Mouse (Mus musculus) kidney, postnatal 0 days (tissue): ENCODE data around the gene Ttf1. TPM values are rescaled to one million over a fixed set of nuclear protein-coding genes. Genes with fewer than 3 reads are reported as not detected.
"Not testable (repeated sequence)": the region's sequence is repeated elsewhere in the genome, so short reads cannot be mapped to it uniquely, and the experiment has no call there.

Source experiments
- ATAC-seq: fragments of 200-750 bp; cut with Nextera tagmentation; replicated peaks from 2 replicates; pipeline ENCODE4 v1.8.0; 2017; ENCODE audit warnings: low read depth, moderate number of reproducible peaks, moderate TSS enrichment, moderate library complexity; ENCODE audit not compliant: low FRiP score
- DNase-seq: peaks from one replicate; pipeline ENCODE4 v3.0.0-alpha.2; 2016; ENCODE audit warnings: low spot score
- H3K27ac ChIP-seq: fragments of 300-500 bp; sonication (generic); 2 replicates; pipeline ENCODE4 v1.5.1; 2014; ENCODE audit warnings: mild to moderate bottlenecking
- H3K27me3 ChIP-seq: fragments of 300-500 bp; sonication (generic); 2 replicates; pipeline ENCODE4 v1.6.1; 2014; ENCODE audit warnings: low read length, mixed read lengths; ENCODE audit not compliant: insufficient read depth
- H3K36me3 ChIP-seq: fragments of 300-500 bp; sonication (generic); 2 replicates; pipeline ENCODE4 v1.6.1; 2014; ENCODE audit warnings: low read length, mixed read lengths; ENCODE audit not compliant: insufficient read depth
- H3K4me1 ChIP-seq: fragments of 300-500 bp; sonication (generic); replicated peaks from 2 replicates; pipeline ENCODE4 v1.6.1; 2014; ENCODE audit warnings: antibody characterized with exemption, low read length, mixed read lengths; ENCODE audit not compliant: insufficient read depth
- H3K4me2 ChIP-seq: fragments of 300-500 bp; sonication (generic); 2 replicates; pipeline ENCODE4 v1.6.1; 2014; ENCODE audit warnings: mild to moderate bottlenecking, low read length, moderate library complexity, mixed read lengths
- H3K4me3 ChIP-seq: fragments of 300-500 bp; sonication (generic); replicated peaks from 2 replicates; pipeline ENCODE4 v1.5.1; 2014; ENCODE audit warnings: low read depth, low read length
- H3K9ac ChIP-seq: fragments of 300-500 bp; sonication (generic); 2 replicates; pipeline ENCODE4 v1.6.1; 2014; ENCODE audit warnings: low read depth, low read length
- H3K9me3 ChIP-seq: fragments of 300-500 bp; sonication (generic); replicated peaks from 2 replicates; pipeline ENCODE4 v1.6.1; 2016; ENCODE audit warnings: low read length, inconsistent platforms, mixed read lengths
- CTCF ChIP-seq: IDR thresholded peaks from 2 replicates; pipeline ENCODE4 v1.5.1; 2016; ENCODE audit warnings: antibody characterized with exemption, low read depth, mild to moderate bottlenecking, moderate library complexity
- WGBS: fragments of 180-500 bp; shearing (Covaris S2); extraction: QIAGEN DNeasy Blood & Tissue Kit; methylation state at CpG from one replicate; pipeline ENCODE4 v1.1.7; 2014; 5-methylcytosine and 5-hydroxymethylcytosine counted together
- polyA plus RNA-seq: library from polyadenylated mRNA; unstranded; fragments of >200 nt; fragmentation: Nextera tagmentation; extraction: Ambion mirVana; gene quantifications from 2 replicates; pipeline ENCODE4 v1.2.1, GENCODE M21; 2015

The Ttf1 gene
- polyA plus RNA-seq, 1 experiment from 2014 or later, result 6.6 TPM

DNA sequence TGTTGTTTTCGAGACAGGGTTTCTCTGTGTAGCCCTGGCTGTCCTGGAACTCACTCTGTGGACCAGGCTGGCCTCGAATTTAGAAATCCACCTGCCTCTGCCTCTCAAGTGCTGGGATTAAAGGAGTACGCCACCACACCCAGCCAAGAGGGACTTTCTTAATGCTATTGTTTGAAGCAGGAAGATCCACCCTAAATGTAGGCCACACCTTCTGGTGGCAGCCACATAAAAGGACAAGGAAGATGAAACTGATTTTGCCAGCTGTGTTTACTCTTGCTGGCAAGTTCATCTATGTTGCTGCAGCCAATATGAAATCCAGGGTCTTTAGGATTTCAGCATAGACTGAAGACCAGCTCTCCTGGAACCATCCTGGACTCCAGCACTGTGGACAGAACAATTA is 37.4 kb downstream of the Ttf1 start:
- H3K36me3 ChIP-seq, result no peaks in the 10 kb centered on the region
- H3K27me3 ChIP-seq, result no peaks in the 10 kb centered on the region
- no peak overlapping the region for H3K4me3 ChIP-seq
- H3K9me3 ChIP-seq, result no peaks in the 10 kb centered on the region
- no peak for ATAC-seq
- H3K9ac ChIP-seq, result no peak overlapping the region
- no peak overlapping the region for H3K4me2 ChIP-seq
- H3K4me1 ChIP-seq, result no peaks in the 10 kb centered on the region
- no peak overlapping the region for H3K27ac ChIP-seq
- no peak for TF ChIP-seq CTCF
- WGBS, result 86% methylated on average over 3 of the region's 3 CpGs
- no peak for DNase-seq

DNA sequence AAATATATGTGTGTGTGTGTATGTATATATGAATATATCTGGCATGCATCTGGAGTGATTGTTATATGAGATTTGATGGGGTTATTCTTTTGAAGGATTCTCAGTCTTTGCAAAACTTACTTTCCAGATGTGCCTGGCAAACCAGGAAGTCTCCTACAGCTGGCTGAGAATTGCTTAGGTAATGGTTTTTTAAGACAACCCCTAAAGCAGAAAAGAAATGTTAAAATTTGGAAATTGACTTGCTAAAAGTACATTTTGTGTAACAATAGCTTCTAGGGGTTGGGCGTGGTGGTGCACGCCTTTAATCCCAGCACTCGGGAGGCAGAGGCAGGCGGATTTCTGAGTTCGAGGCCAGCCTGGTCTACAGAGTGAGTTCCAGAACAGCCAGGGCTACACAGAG is 37.9 kb downstream of the Ttf1 start:
- DNase-seq, H3K4me1 ChIP-seq, ATAC-seq, H3K36me3 ChIP-seq, H3K9ac ChIP-seq, H3K27ac ChIP-seq, H3K4me2 ChIP-seq, H3K27me3 ChIP-seq, H3K9me3 ChIP-seq, H3K4me3 ChIP-seq: not testable (repeated sequence)
- WGBS, result 99% methylated on average over 4 of the region's 5 CpGs

DNA sequence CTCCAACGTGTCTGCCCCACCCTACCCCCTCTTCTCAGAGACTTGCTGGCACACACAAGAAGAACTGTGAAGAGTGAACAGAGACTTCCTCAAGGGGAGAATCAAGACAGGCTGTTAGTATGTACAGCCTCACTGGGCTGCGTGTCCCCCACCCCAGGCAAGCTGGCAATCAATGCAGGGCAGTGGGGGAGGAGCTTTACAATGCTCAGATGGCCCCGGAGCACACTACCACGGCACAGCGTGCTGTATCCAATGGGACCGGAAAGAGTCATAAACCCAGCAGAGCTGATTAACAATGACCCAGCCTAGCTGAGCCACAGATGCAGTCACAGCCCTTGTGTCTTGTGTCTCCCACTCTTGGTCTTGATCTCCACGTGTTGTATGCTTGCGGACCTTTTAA is 38.7 kb downstream of the Ttf1 start:
- H3K27me3 ChIP-seq, result no peaks in the 10 kb centered on the region
- DNase-seq (no peak), ATAC-seq (no peak)
- no peaks in the 10 kb centered on the region for H3K36me3 ChIP-seq
- H3K4me3 ChIP-seq, result no peak overlapping the region
- H3K9me3 ChIP-seq, result no peaks in the 10 kb centered on the region
- whole genome bisulfite sequencing, result 38% methylated on average over 8 of the region's 8 CpGs
- no peaks in the 10 kb centered on the region for H3K4me1 ChIP-seq
- no peak for TF ChIP-seq CTCF
- H3K9ac ChIP-seq, result no peak overlapping the region
- H3K4me2 ChIP-seq, result no peak overlapping the region
- no peak overlapping the region for H3K27ac ChIP-seq

DNA sequence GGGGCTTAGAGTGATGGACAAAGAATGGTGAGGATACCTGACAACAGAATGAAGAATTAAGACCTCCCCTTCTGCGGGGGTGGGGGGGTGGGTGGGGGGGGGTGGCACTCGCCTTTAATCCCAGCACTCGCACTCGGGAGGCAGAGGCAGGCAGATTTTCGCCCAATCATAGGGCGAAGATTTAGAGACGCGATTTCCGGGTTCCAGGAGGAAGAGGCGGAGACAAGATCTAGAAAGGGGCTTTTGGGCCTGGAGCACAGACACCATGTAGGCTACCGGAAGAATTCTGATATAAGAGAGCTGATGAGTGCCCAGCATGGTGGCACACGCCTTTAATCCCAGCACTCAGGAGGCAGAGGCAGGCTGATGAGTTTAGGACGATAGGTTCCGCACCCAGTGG is 39.6 kb downstream of the Ttf1 start:
- DNase-seq, result no peak
- Histone ChIP-seq H3K36me3 (no peaks in the 10 kb centered on the region), H3K4me3 (no peak overlapping the region), H3K27ac (no peak overlapping the region), H3K9ac (no peak overlapping the region), H3K9me3 (no peaks in the 10 kb centered on the region), H3K4me2 (no peak overlapping the region), H3K4me1 (no peaks in the 10 kb centered on the region), H3K27me3 (no peaks in the 10 kb centered on the region)
- ATAC-seq, result no peak
- WGBS, result 88% methylated on average over 14 of the region's 14 CpGs
- TF ChIP-seq CTCF, result no peak

DNA sequence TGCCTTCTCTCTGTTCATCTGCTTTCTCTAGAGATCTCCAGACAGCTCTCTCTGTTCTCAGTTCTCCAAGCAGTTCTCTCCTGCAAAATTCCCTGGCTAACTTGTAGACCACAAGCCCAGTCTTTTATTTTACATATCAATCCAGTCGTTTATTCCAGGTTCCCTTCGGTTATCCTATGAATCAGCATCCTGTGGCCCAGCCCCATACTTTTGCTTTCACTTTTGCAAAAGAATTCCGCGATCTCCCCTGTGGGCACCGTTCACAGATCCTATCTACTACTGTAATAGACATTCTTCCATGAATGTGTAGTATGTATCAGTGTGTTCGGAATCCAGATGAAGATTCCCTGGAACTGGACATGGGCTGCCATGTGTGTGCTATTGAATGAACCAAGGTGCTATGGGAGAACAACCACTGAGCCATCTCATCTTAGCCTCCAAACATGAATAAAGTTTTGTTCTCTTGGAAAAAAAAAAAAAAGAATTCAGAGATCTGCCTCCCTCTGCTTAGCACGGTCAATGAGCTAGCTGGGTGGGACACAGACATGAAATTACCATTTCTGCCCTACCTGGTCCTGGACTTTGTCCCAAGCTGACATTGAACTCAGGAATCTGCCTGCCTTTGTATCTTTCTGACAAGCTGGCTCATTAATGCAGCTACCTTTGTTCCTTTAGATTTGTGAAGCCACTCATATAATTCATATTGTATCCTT is 40.9 kb downstream of the Ttf1 start:
- H3K36me3 ChIP-seq, result no peaks in the 10 kb centered on the region
- peak overlapping the region; percentile 38; the same call in 1 of the 2 replicates for H3K4me2 ChIP-seq
- ATAC-seq, result no peak
- H3K4me3 ChIP-seq, result no peak overlapping the region
- no peaks in the 10 kb centered on the region for H3K4me1 ChIP-seq
- H3K9ac ChIP-seq, result no peak overlapping the region
- no peaks in the 10 kb centered on the region for H3K27me3 ChIP-seq
- H3K9me3 ChIP-seq, result no peaks in the 10 kb centered on the region
- no peak for DNase-seq
- H3K27ac ChIP-seq, result no peak overlapping the region
- TF ChIP-seq CTCF, result no peak
- 64% methylated on average over 7 of the region's 7 CpGs for WGBS

DNA sequence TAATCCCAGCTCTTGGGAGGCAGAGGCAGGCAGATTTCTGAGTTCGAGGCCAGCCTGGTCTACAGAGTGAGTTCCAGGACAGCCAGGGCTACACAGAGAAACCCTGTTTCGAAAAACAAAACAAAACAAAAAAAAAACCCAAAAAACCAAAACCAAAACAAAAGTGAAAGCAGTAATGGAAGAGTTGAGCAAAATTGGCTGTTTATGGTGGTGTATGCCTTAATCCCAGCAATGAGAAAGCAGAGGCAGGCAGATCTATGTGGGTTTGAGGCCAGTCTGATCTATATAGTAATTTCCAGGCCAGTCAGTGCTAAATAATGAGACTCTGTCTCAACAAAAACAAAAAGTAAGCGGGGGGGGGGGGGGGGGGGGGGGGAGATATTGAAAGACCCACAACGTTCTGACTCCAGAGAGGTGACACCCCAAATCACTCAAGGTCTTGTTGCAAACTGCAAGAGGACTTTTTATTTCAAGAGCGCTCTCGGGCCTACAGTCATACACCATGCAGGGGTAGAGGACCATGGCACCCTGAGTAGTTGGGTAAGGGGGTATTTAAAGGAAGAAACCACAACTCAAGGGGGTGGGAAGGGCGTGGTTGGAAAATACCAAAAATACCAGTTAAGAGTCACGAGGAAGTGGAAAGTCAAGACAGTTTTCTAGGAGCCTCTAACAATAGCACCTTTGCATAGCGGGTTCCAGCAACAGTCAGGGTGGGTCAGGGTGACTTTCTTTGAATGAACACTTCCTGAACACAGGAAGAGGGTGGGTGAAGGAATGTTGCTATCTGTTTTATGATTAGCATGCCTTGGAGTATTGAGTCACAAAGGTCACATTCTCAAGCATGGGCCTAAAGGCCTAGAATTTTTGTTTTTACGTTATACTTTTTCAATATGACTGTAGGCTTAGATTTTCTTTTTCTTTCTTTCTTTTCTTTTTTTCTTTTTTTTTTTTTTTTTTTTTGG is 42.6 kb downstream of the Ttf1 start:
- WGBS, result 83% methylated on average over 9 of the region's 10 CpGs
- not testable (repeated sequence) for DNase-seq, H3K9ac ChIP-seq, H3K4me2 ChIP-seq, H3K27me3 ChIP-seq, ATAC-seq, H3K36me3 ChIP-seq, H3K27ac ChIP-seq, H3K9me3 ChIP-seq, H3K4me1 ChIP-seq, H3K4me3 ChIP-seq
